Mouse (Mus musculus) induced T-regulatory cell, adult 2 months (primary cell): ENCODE results near the gene Scube3.

Experiments
- DNase-seq: peaks from one replicate; pipeline ENCODE4 v3.0.0-alpha.2; 2012; ENCODE audit warnings: low read depth

Scube3 gene

DNA sequence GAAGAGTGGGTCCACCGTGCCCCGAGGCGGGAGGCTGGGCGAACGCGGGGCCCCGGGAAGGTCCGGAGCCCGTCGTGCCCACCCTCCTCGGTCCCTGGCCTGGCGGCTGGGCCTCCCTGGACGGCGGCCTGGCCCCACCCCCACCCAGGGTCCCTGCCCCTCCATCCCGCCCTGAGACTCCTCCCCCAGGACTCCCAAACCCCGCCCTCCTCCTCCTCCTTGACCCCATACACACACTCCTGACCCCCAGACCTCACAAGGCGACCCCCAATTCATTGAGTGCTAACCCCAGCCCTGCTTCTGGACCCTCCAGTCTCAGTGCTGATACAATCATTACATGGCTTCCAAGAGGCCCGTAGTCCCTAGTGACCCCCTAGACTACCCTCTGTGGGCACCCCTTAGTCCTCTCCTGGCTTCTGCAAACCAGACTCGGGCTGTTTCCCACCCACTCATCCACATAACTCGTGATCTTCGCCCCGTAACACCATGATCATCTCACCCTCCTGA, 35.7 kb downstream of the Scube3 start:
- no peak for DNase-seq

DNA sequence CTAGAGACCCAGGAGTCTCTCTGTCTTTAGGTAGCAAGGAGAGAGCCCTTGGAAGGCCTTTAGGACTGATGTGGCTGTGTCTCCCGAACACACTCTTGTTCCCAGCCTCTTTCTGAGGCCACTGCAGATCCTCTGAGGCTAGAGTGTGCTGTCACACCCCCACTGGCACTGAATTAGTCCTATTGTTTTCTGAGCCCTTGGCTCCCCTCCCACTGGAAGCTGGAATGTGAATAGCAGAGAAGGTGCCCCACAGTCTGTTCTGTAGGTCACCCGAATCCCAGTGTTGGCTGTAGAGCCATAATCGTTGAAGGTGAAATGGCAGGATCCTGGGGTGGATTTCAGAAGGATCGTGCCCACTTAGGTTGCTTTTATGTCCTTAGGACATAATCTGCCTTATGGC, 38.4 kb downstream of the Scube3 start:
- DNase-seq = no peak

DNA sequence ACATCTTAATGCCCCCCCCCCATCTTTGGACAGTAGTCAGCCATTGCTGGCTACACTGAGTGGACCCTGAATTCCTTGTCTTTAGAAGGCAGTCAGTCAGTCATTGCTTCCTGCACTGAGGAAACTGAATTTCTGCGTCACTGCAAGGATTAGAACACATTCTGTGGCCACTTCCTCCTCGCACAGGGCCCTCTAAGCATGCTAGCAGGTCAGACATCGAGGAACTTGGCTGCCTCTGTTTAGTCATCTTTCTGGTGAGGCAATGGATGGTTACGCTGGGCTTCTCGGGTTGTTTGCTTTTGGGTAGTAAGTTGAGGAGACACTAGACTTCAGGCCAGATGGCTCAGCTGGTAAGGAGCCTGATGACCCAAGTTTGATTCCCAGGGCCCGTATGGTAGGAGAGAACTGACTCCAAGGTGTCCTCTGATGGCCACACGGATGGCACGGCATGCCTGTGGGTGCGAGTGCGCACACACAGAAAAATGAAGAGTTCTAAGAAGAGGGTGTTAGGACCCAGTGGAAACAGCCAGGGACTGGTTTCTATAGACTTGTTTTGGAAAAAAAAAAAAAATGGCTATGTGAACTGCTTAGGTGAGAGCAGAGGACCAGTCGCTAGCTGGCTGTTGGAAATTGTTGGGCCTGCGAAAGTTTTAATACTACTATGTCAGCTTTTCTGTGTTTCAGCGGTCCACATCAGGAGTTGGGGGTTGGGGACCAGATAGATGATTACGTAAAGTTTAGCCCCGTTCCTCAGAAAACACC, 39.0 kb downstream of the Scube3 start:
- no peak for DNase-seq

DNA sequence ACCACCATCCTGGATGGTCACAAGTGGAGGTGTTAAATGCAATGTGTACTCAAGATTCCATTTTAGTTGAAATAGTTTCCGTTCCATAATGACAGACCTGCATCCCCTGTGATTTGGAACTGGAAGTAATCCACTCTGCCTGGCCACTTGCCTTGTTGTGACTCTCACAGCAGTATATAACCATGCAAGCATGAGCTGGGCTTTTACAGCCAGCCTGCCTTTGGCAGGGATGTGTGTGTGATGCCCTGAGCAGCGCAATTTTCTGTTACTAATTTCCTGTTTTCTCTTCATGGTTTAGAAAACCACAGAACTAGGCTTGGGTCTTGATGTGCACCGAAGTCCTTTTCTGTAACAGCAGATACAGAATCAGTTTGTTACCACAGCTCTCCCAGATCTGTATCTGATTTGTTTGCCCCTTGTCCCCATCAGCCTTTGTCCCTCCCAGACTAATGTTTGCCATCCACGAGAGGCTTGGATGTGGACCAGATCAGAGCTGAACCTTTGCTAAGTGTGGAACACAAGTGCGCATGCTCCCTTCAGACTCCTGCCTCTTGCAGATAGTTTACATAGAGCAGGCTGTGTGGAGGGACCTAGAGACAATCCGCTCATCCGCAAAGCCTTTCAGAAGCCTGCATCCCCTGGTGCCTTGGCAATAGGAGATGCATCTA, 43.2 kb downstream of the Scube3 start:
- peak; percentile 47 for DNase-seq

DNA sequence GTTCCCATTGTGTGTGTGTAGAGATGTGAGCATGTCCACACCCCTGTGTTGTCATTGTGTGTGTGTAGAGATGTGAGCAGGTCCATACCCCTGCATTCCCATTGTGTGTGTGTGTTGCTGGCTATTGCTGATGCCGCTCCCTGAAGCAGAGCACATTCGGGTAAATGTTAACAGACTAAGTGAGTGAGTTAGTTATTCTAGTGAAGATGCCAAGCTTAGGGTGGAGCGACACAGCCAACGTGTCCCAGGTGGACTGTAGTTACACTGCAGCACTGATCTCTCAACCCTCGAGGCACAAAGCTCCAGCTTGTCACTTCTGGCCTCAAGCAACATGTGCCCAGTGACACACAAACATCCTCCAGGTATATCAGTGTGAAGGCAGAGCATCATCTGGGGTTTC, 46.4 kb downstream of the Scube3 start:
- DNase-seq = no peak

DNA sequence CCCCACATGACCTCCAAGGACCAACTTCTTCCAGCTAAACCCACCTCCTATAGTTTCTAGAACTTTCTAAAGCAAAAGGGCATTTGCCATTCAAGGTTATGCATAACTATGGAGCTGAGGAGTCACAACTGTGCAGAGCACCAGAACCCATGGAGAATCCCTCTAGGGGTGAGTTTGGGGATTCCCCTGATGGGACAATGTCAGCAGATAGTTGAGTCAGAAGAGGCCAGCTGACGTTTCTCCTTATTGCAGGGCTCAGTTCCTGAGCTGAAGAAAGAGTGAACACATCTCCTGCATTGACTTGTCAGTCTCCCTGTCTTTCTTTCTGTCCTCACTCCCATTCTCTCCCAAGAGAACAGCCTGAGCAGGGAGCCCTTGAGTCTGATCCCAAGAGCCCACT, 50.8 kb downstream of the Scube3 start:
- DNase-seq = peak; percentile 53

DNA sequence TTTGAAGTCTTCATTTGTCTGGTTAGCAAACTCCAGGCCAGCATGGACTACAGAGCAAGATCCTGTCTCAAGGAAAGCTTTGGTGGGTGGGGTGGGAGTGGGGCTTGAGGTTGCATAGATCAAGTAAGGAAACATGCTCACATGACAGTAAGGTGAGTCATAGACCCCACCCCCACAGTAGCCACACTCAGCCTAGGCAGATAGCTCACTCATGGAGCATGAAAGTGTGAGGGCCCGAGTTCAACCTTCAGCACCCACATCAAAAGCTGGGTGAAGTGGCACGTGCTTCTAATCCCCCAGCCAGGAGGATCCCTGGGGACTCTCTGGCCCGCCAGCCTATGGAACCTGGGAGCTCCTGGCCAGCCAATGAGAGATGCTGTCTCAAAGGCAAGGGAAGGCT, 51.6 kb downstream of the Scube3 start:
- DNase-seq = peak; percentile 43

DNA sequence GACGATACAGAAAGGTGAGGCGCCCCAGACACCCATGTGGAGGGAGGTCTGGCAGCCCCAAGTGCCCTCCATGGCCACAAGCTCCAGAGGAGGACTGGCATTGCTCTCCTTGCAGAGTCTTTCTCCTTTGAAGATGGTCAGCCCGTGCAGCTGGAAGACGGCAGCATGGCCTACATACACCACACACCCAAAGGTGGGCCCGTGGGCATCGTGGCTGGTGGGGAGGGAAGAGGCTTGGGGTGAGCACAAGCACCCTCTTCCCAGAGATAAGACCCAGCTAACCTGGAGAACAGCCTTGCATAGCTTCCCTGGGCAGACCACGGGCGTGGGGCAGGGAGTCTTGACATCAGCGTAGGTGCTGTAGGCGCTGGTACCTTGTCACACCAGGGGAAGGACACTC, 53.1 kb downstream of the Scube3 start:
- no peak for DNase-seq

DNA sequence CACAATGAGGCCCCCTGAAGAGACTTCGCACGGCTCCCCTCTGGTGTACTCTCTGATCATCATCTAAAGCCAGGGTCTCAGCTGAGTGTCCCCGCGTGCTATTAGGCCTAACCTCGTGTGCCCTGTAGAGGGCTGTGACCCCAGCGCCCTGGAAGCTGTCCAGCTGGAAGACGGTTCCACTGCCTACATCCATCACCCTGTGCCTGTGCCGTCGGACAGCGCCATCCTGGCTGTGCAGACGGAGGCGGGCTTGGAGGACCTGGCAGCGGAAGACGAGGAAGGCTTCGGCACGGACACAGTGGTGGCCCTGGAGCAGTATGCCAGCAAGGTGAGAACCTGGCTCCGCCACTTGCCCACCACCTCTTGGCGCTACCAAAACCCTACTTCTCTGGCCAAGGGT, 55.7 kb downstream of the Scube3 start:
- no peak for DNase-seq

DNA sequence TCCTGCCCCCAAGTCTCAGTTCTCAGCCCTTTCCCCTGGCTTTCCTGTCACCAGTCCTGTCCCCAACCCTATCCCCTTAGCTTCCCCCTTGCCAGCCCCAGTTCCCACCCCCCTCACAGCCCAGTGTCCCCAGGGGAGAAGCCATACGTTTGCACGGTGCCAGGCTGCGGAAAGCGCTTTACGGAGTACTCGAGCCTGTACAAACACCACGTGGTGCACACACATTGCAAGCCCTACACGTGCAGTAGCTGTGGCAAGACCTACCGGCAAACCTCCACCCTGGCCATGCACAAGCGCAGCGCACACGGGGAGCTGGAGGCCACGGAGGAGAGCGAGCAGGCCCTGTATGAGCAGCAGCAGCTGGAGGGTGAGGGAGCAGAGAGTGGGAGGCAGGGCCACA, 60.0 kb downstream of the Scube3 start:
- no peak for DNase-seq

DNA sequence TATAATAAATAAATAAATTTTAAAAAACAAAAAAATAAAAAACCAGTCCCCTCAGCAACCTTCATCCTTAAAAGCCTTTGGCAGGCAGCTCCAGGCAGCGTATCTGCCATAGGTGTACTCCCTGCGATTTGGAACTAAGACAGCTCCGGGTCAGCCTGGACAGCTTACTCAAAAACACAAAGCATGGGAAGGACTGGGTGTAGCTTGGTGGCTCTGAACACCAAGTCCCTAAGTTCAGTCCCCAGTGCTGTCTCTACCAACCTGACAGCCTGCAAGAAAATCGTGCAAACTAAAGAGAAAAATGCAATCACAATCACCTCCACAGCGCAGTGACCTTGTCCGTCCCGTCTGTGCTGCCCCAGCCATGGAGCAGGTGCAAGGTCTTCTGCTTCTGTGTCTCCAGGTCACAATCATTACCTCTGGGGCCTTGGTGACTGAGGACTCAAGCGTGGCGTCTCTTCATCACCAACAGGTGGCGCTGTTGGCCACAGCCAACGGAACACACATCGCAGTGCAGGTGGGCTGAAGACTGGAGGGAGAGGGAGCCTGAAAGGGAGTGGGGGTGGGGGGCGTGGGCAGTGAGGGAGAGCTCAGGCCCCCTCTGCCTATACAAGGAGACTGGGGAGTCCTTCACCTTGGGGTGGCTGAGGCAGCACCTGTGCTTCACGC, 62.2 kb downstream of the Scube3 start:
- peak; percentile 91 for DNase-seq

DNA sequence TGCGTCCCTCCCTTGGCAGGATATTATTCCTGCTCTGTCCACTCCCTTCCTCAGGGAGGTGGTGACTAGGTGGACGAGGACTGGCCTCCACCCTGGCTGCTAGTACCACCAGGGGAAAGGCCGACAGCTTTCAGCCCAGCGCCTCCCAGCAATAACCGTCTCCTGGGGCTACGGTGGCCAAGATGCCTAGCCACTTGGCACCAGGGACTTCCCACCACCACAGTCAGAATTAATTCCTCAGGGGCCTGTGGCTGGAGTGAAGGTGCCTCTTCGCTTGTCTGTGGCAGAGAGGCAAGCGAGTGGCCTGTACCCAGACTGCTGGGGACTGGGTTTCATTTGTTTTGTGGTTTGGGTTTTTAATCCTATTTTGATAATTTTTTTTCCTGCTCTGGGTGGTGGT, 63.5 kb downstream of the Scube3 start:
- peak; percentile 34 for DNase-seq

DNA sequence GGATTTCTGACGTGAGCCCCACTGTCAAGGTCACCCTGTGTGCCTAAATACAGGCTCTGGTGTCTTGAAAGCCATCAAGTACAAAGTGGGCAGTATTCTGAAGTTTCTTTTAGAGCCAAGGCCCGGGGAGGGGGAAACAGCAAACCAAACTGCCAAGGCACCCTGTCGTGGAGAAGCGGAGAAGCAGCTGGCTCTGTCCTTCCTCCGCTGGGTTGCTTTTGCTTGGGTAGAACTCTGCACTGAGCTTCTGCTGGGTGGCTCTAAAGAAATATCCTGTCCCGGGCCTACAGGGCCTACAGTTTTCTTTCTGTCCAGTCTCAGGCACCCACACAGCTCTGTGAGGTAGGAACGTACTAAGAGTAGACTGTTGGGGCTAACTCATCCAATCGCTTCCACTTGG, 65.2 kb downstream of the Scube3 start:
- no peak for DNase-seq

DNA sequence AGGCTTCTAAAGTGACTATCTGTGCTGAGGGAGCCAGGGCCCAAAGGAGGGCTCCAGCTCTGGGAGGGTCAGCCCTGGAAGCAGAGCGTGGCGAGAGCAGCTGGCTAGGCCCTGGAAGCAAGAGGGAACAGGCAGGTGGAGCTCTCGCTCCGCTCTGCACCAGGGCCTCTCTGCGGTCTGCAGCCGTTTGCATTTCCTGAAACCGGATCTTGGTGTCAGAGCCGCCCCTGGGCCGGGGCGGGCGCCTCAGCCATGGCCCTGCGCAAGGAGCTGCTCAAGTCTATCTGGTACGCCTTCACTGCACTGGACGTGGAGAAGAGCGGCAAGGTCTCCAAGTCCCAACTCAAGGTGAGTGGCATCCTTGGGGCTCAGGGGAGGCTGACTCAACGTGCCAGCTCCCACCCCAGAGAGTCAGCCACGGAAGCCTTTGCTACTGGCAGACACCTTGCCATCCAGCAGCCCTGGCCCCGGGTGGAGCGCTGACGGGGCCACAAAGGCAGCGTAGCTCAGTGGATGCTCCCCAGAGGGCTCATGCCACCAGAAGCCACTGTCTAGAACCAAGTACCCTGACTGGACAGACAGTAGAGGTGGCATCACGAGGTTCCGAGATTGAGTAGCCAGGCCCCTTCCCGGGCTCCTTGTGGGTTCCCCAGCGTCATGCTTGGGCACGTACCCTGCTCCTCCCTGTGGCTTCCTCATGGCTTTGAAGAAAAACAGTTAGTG, 65.8 kb downstream of the Scube3 start, which contains the start of gene Def6:
Gene Def6, plus strand, starts transcription at position 188 of the 723 bp plus-strand sequence.
- DNase-seq = peak; percentile 93

DNA sequence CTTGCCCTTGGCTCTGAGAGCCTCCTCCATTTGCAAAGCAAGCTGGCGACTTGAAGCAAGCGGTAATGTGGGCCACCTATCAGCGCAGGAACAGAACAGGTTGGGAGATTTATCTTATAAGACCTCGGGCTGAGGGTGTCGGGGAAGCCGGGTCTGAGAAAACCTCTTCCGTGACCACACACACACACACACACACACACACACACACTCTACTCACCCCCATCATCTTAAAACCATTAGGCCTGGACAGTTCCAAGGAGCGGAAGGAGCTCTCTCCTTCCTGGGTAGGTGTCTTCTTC, 66.3 kb downstream of the Scube3 start:
- DNase-seq = no peak

DNA sequence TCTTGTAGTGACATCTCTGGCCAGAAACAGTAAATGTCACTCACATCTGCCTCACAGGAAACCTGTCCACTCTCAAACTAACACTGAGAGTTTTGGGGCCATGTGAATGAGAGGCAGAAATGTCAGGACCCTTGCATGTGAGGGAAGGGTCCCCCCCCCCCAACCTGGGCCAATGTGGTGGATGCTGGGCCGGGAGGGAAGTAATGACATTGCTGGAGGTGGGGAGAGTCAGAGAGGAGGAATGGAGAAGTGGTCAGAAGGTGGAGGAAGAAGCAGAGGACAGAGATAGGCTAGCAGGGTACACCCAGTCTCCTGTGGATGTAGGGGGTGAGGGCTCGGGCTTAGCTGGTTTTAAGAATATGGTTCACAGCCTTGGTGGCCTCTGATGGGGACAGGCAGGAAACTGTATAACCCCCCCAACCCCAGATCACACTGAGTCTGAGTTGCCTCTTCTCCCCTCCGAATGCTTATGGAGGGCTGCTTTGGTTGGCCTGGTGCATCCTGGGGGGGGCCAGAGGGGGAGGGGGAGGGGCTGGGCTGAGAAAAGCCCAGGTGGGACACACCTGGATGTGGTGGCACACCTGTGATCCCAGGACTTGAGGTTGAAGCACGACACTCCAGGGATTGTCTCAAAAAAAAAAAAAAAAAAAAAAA, 67.6 kb downstream of the Scube3 start:
- peak; percentile 66 for DNase-seq

DNA sequence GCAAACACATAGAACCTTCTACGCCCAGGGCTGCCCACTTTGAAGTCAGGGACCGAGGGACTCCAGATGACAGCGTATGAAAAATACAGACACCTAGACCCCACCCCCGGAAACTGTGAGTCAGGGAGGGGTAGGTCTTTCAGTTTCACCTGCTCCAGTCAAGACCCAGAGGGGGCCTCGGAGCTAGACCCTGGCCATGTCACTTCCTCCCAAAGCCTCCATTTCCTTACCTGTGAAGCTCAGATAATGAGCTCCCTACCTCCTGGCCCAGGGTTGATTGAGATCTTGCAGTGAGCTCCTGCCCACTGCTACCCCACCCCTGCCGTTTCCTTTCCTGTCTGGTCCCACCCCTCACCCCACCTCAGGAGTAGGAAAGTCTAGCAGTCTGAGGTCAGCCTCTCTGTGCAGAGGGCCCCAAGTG, 70.0 kb downstream of the Scube3 start:
- DNase-seq = peak; percentile 97

DNA sequence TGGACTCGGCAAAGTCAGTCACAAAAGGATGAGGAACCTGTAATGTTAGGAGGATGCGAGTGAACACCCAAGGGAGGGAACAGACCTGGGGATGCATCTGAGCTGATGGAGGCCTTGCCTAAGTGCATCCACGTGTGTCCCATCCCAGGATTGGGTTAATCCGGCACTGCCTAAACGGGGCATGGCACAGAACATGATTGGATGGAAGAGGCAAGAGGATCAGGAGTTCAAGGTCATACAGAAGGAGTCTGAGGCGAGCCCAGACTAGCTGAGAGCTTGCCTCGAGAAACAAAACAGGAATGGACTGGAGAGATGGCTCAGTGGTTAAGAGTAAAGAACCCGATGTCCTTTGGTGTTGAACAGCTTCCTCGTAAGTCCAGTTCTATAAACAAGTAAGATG, 70.5 kb downstream of the Scube3 start:
- no peak for DNase-seq

DNA sequence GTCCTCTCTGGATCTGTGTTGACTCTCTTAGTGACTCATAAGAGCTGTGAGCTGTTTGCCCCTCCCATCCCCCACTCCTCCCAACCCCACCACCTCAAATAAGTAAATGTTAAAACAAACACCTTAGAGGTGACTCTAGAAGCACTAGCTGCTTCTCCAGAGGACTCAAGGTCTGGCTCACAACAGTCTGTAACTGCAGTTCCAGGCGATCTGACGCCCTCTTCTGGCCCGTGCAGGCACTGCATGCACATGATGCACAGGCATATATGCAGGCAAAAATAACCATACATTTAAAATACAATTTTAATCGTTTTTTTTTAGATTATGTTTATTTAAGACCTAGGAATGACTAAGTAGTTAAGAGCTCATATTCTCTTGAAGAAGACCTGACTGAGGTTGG, 71.3 kb downstream of the Scube3 start:
- peak; percentile 86 for DNase-seq

DNA sequence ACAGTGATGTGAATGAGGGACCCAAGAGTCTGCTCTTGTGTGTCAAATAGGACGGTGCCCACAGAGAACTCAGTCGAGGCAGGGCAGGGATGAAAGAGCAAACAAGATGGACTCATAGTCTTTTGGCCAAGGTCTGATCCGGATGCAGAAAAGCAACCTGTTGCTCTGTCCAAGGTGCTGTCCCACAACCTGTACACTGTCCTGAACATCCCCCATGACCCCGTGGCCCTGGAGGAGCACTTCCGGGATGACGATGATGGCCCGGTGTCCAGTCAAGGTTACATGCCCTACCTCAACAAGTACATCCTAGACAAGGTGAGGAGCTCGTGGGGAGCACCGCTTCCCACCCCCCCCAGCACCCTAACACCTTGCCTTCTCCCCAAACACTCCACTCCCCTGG, 74.8 kb downstream of the Scube3 start:
- peak; percentile 52 for DNase-seq

DNA sequence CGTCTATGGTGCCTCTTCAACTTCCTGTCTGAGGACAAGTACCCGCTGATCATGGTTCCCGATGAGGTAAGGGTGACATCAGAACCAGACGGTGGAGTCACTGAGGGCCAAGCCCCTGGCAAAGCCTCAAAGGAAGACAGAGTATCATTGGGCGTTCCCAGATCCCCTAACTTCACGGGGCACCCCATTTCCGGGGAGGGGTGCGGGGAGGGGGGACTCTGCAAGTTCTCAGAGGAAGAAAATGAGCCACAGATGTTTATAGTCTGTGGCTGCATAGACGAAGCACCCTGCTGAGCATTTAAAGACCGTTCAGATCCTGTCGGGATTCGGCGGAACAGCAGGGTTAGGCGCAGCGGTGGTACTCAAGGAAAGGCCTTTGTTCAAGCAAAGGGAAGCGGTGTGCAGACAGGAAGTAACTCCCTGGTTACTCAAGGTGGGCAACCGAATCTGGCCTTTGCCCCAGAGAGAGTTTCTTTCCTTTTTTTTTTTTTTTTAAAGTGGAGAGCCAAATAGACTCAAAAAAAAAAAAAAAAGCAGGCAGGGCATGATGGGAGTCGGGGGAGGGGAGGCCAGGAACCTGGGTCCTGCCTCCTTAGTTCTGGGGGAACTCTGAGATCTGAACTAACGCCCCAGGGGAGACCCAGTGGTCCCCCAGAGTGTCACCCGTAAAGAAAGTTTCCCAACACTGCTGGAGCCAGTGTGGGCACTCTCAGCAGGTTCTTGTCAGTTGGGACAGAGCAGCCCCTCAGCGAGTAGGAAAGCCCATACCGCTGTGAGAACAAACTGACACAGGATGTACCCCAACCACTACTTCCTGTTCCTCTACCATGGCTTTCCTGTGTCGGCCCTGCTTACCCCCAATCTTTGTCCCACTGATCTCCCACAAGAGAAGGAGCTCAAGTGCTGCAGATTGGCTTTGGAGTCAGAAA, 76.0 kb downstream of the Scube3 start:
- peak; percentile 95 for DNase-seq
